Mouse (Mus musculus): ENCODE data around the gene Aldh16a1. TPM values are rescaled to one million over a fixed set of nuclear protein-coding genes. Genes with fewer than 3 reads are reported as not detected.
A peak's percentile ranks its signal among the peaks of the same experiment; 100 is the strongest.
"Not testable (repeated sequence)": the region's sequence is repeated elsewhere in the genome, so short reads cannot be mapped to it uniquely, and the experiment has no call there.

The Aldh16a1 gene
- polyA plus RNA-seq, 1 experiment from 2014 or later = 49.1 TPM

- Histone ChIP-seq H3K27ac (peak within 1 kb of the TSS; percentile 91), H3K27me3 (no peaks in the 10 kb centered on the region), H3K4me1 (peaks cover 38% of the 10 kb centered on the region), H3K4me3 (peak within 1 kb of the TSS; percentile 90), H3K9ac (peak within 1 kb of the TSS; percentile 96), H3K9me3 (no peaks in the 10 kb centered on the region), H3K4me2 (peak within 1 kb of the TSS; percentile 69), H3K36me3 (peaks cover 26% of the 10 kb centered on the region)
- under 1% methylated on average over 48 of the region's 48 CpGs for WGBS
- ATAC-seq (ENCODE audit: insufficient number of reproducible peaks, low FRiP score, low TSS enrichment, low read depth) = peak; percentile 94
These were observed 25.6 kb downstream of the Aldh16a1 start, which contains the start of gene Rpl13a for GRCm38 (mm10) chr7:45128624-45129246. Gene Rpl13a (minus strand): TSS chr7:45128761.

GRCm38 (mm10) chr7:45127700-45128224 is 26.6 kb downstream of the Aldh16a1 start:
- Histone ChIP-seq H3K27me3 (no peaks in the 10 kb centered on the region), H3K36me3 (peaks cover 31% of the 10 kb centered on the region), H3K9ac (peak overlapping the region; percentile 96), H3K9me3 (no peaks in the 10 kb centered on the region), H3K4me3 (peak overlapping the region; percentile 90), H3K4me1 (peaks cover 45% of the 10 kb centered on the region), H3K27ac (peak overlapping the region; percentile 91), H3K4me2 (peak overlapping the region; percentile 69)
- WGBS = 1% methylated on average over 6 of the region's 6 CpGs
- no peak for ATAC-seq (ENCODE audit: insufficient number of reproducible peaks, low FRiP score, low TSS enrichment, low read depth)

GRCm38 (mm10) chr7:45126844-45127699 is 27.3 kb downstream of the Aldh16a1 start:
- 34% methylated on average over 21 of the region's 21 CpGs for WGBS
- ATAC-seq (ENCODE audit: insufficient number of reproducible peaks, low FRiP score, low TSS enrichment, low read depth) = no peak
- peaks cover 37% of the 10 kb centered on the region for H3K36me3 ChIP-seq
- H3K4me1 ChIP-seq = peaks cover 51% of the 10 kb centered on the region
- H3K4me3 ChIP-seq = peak overlapping the region; percentile 90
- peak overlapping the region; percentile 96 for H3K9ac ChIP-seq
- H3K9me3 ChIP-seq = no peaks in the 10 kb centered on the region
- H3K27me3 ChIP-seq = no peaks in the 10 kb centered on the region
- peak overlapping the region; percentile 69 for H3K4me2 ChIP-seq
- H3K27ac ChIP-seq = peak overlapping the region; percentile 91

GRCm38 (mm10) chr7:45126147-45126843 is 28.1 kb downstream of the Aldh16a1 start:
- Histone ChIP-seq H3K27me3 (no peaks in the 10 kb centered on the region), H3K27ac (peak overlapping the region; percentile 91), H3K4me2 (peak overlapping the region; percentile 69), H3K4me1 (peaks cover 59% of the 10 kb centered on the region), H3K9me3 (no peaks in the 10 kb centered on the region), H3K9ac (peak overlapping the region; percentile 96; the same call in 1 of the 2 replicates), H3K4me3 (peak overlapping the region; percentile 90), H3K36me3 (peaks cover 45% of the 10 kb centered on the region)
- no peak for ATAC-seq (ENCODE audit: insufficient number of reproducible peaks, low FRiP score, low TSS enrichment, low read depth)
- WGBS = 70% methylated on average over 17 of the region's 17 CpGs

- Histone ChIP-seq H3K36me3 (peaks cover 51% of the 10 kb centered on the region), H3K4me1 (peaks cover 63% of the 10 kb centered on the region), H3K27ac (peak overlapping the region; percentile 91; the same call in 1 of the 2 replicates), H3K4me2 (peak overlapping the region; percentile 20; the same call in 1 of the 2 replicates)
- not testable (repeated sequence) for H3K9ac ChIP-seq; H3K9me3 ChIP-seq; ATAC-seq (ENCODE audit: insufficient number of reproducible peaks, low FRiP score, low TSS enrichment, low read depth); H3K4me3 ChIP-seq; H3K27me3 ChIP-seq
- 61% methylated on average over 5 of the region's 5 CpGs for WGBS
These were observed 28.7 kb downstream of the Aldh16a1 start for GRCm38 (mm10) chr7:45125649-45126048.

- Histone ChIP-seq H3K36me3 (peaks cover 56% of the 10 kb centered on the region), H3K27ac (peak overlapping the region; percentile 89), H3K4me1 (peaks cover 63% of the 10 kb centered on the region)
These were observed 29.2 kb downstream of the Aldh16a1 start for GRCm38 (mm10) chr7:45125144-45125600.

GRCm38 (mm10) chr7:45124224-45125143 is 29.9 kb downstream of the Aldh16a1 start, which contains the start of gene Rps11:
Gene Rps11 (minus strand): TSS chr7:45124439.
- H3K9ac ChIP-seq = peak within 1 kb of the TSS; percentile 95
- peak; percentile 83 for ATAC-seq (ENCODE audit: insufficient number of reproducible peaks, low FRiP score, low TSS enrichment, low read depth)
- peaks cover 58% of the 10 kb centered on the region for H3K4me1 ChIP-seq
- H3K4me3 ChIP-seq = peak within 1 kb of the TSS; percentile 89
- no peaks in the 10 kb centered on the region for H3K9me3 ChIP-seq
- peaks cover 63% of the 10 kb centered on the region for H3K36me3 ChIP-seq
- no peaks in the 10 kb centered on the region for H3K27me3 ChIP-seq
- H3K4me2 ChIP-seq = peak within 1 kb of the TSS; percentile 67
- H3K27ac ChIP-seq = peak within 1 kb of the TSS; percentile 89
- WGBS = under 1% methylated on average over 59 of the region's 59 CpGs

More at GRCm38 (mm10) chr7:45125144-45125600, 29.2 kb downstream of the Aldh16a1 start:
- peak overlapping the region; percentile 89; the same call in 1 of the 2 replicates for H3K4me3 ChIP-seq
- no peaks in the 10 kb centered on the region for H3K27me3 ChIP-seq
- 15% methylated on average over 7 of the region's 7 CpGs for WGBS
- ATAC-seq (ENCODE audit: insufficient number of reproducible peaks, low FRiP score, low TSS enrichment, low read depth) = no peak
- H3K9me3 ChIP-seq = no peaks in the 10 kb centered on the region
- peak overlapping the region; percentile 38; the same call in 1 of the 2 replicates for H3K4me2 ChIP-seq
- H3K9ac ChIP-seq = no peak overlapping the region

GRCm38 (mm10) chr7:45123186-45123570 is 31.2 kb downstream of the Aldh16a1 start:
- H3K27me3 ChIP-seq = no peaks in the 10 kb centered on the region
- H3K36me3 ChIP-seq = peaks cover 69% of the 10 kb centered on the region
- 15% methylated on average over 12 of the region's 12 CpGs for WGBS
- ATAC-seq (ENCODE audit: insufficient number of reproducible peaks, low FRiP score, low TSS enrichment, low read depth) = no peak
- no peaks in the 10 kb centered on the region for H3K9me3 ChIP-seq
- H3K4me3 ChIP-seq = peak overlapping the region; percentile 89
- peak overlapping the region; percentile 89 for H3K27ac ChIP-seq
- peak overlapping the region; percentile 95 for H3K9ac ChIP-seq
- peak overlapping the region; percentile 67 for H3K4me2 ChIP-seq
- peaks cover 54% of the 10 kb centered on the region for H3K4me1 ChIP-seq

- no peaks in the 10 kb centered on the region for H3K27me3 ChIP-seq
- H3K36me3 ChIP-seq = peaks cover 69% of the 10 kb centered on the region
- H3K27ac ChIP-seq = peak overlapping the region; percentile 89
- WGBS = 78% methylated on average over 15 of the region's 15 CpGs
- peaks cover 54% of the 10 kb centered on the region for H3K4me1 ChIP-seq
- ATAC-seq (ENCODE audit: insufficient number of reproducible peaks, low FRiP score, low TSS enrichment, low read depth) = no peak
- no peaks in the 10 kb centered on the region for H3K9me3 ChIP-seq
- H3K9ac ChIP-seq = peak overlapping the region; percentile 95; the same call in 1 of the 2 replicates
- H3K4me3 ChIP-seq = peak overlapping the region; percentile 89
- H3K4me2 ChIP-seq = peak overlapping the region; percentile 67
These were observed 31.7 kb downstream of the Aldh16a1 start for GRCm38 (mm10) chr7:45122561-45123185.

GRCm38 (mm10) chr7:45121966-45122365 is 32.4 kb downstream of the Aldh16a1 start:
- Histone ChIP-seq H3K9ac (peak overlapping the region; percentile 21; the same call in 1 of the 2 replicates), H3K4me1 (peaks cover 48% of the 10 kb centered on the region), H3K27me3 (no peaks in the 10 kb centered on the region), H3K4me3 (no peak overlapping the region), H3K9me3 (no peaks in the 10 kb centered on the region), H3K27ac (no peak overlapping the region; the same call in 1 of the 2 replicates), H3K4me2 (no peak overlapping the region), H3K36me3 (peaks cover 63% of the 10 kb centered on the region)
- ATAC-seq (ENCODE audit: insufficient number of reproducible peaks, low FRiP score, low TSS enrichment, low read depth) = no peak

All from limb, embryonic 15.5 days (tissue).